Mouse (Mus musculus) hindbrain, embryonic 10.5 days (tissue): ENCODE data around the gene Specc1l. TPM values are rescaled to one million over a fixed set of nuclear protein-coding genes. Genes with fewer than 3 reads are reported as not detected.
"Not testable (repeated sequence)": the region's sequence is repeated elsewhere in the genome, so short reads cannot be mapped to it uniquely, and the experiment has no call there.

Experiments used
- DNase-seq: peaks from one replicate; pipeline ENCODE4 v3.0.0-alpha.2; 2017; ENCODE audit warnings: low spot score
- H3K27ac ChIP-seq: fragments of 300-500 bp; sonication (generic); 2 replicates; pipeline ENCODE4 v1.5.1; 2016; ENCODE audit warnings: mild to moderate bottlenecking, moderate library complexity
- H3K27me3 ChIP-seq: fragments of 300-500 bp; sonication (generic); 2 replicates; pipeline ENCODE4 v1.6.1; 2016; ENCODE audit warnings: mild to moderate bottlenecking; ENCODE audit not compliant: poor library complexity, insufficient read depth, severe bottlenecking
- H3K36me3 ChIP-seq: fragments of 300-500 bp; sonication (generic); 2 replicates; pipeline ENCODE4 v1.6.1; 2016; ENCODE audit warnings: mild to moderate bottlenecking, moderate library complexity
- H3K4me1 ChIP-seq: fragments of 300-500 bp; sonication (generic); replicated peaks from 2 replicates; pipeline ENCODE4 v1.6.1; 2016; ENCODE audit warnings: mild to moderate bottlenecking
- H3K4me3 ChIP-seq: fragments of 300-500 bp; sonication (generic); 2 replicates; pipeline ENCODE4 v1.5.1; 2016; ENCODE audit warnings: mild to moderate bottlenecking, moderate library complexity
- H3K9me3 ChIP-seq: fragments of 300-500 bp; sonication (generic); 2 replicates; pipeline ENCODE4 v1.6.1; 2016; ENCODE audit warnings: mild to moderate bottlenecking, moderate library complexity
- WGBS: fragments of 180-500 bp; shearing (Covaris S2); methylation state at CpG from one replicate; pipeline ENCODE4 v1.1.7; 2016; 5-methylcytosine and 5-hydroxymethylcytosine counted together
- polyA plus RNA-seq: library from polyadenylated mRNA; unstranded; fragments of >200 nt; fragmentation: Nextera tagmentation; extraction: Ambion mirVana; gene quantifications from 2 replicates; pipeline ENCODE4 v1.2.1, GENCODE M21; 2016

Gene Specc1l
- polyA plus RNA-seq, 1 experiment from 2014 or later, result 38.5 TPM

DNA sequence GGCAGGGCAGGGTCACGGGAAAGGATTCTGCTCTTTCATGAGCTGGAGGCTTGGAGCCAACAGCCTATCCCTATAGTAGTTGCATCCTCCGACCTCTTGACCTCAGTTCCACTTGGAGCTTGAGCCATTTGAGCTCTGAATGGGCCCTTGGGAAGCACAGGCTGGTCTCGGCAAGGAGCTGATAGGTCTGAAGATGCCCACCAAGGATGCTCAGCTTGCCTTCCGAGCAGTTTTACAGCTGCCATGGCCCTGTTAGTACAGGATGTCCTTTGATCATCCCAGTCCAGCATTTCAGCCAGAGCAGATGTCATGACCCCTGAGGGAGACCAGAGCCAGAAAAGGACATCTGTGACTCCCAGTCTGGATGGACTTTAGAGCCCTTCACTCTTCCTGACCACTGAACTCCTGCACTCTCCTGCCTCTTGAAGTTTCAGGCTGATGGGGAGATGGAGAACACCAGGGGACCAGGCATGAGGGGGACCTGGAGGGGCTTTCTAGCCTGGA is 116.4 kb downstream of the Specc1l start:
- DNase-seq, result no peak
- Histone ChIP-seq H3K36me3 (no peaks in the 10 kb centered on the region), H3K4me1 (peaks cover 16% of the 10 kb centered on the region), H3K27me3 (no peaks in the 10 kb centered on the region), H3K4me3 (no peak overlapping the region), H3K9me3 (no peaks in the 10 kb centered on the region), H3K27ac (no peak overlapping the region)
- WGBS, result 18% methylated on average over 4 of the region's 4 CpGs

DNA sequence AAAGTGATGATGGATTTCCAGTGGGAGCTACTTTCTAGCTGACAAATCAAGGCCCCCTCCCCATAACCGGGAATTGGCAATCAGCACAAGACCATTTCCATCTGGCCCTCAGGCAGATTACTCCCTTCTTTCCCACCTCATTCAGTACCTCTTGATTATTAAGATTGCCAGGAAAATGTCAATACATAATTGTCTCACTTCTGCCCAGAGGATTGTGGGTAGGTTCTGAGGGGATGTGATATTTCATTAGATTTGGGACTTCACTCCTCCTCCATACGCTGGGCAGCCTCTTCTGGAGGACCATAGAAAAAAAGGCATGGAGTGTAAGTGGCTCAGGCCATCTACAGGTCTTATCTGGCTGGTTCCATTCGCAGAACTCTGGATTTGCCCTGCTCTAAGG is 120.4 kb downstream of the Specc1l start:
- no peaks in the 10 kb centered on the region for H3K9me3 ChIP-seq
- H3K27ac ChIP-seq, result no peak overlapping the region
- peaks cover 14% of the 10 kb centered on the region for H3K4me1 ChIP-seq
- H3K4me3 ChIP-seq, result no peak overlapping the region
- 82% methylated on average over 3 of the region's 3 CpGs for WGBS
- no peaks in the 10 kb centered on the region for H3K36me3 ChIP-seq
- H3K27me3 ChIP-seq, result no peaks in the 10 kb centered on the region
- DNase-seq, result no peak

DNA sequence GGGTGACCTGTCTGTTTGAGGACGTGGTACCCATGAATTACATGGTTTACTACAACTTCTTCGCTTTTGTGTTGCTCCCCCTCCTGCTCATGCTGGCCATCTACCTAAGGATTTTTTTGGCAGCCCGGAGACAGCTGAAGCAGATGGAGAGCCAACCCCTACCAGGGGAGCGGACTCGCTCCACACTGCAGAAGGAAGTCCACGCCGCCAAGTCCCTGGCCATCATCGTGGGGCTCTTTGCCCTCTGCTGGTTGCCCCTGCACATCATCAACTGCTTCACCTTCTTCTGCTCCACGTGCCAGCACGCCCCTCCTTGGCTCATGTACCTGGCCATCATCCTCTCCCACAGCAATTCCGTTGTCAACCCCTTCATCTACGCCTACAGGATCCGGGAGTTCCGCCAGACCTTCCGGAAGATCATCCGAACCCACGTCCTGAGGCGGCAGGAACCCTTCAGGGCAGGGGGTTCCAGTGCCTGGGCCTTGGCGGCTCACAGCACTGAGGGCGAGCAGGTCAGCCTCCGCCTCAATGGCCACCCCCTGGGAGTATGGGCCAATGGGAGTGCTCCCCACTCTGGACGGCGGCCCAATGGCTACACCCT is 121.4 kb downstream of the Specc1l start:
- H3K4me3 ChIP-seq, result no peak overlapping the region
- 92% methylated on average over 23 of the region's 23 CpGs for WGBS
- no peak for DNase-seq
- no peaks in the 10 kb centered on the region for H3K27me3 ChIP-seq
- no peaks in the 10 kb centered on the region for H3K36me3 ChIP-seq
- H3K4me1 ChIP-seq, result peaks cover 4% of the 10 kb centered on the region
- H3K27ac ChIP-seq, result no peak overlapping the region
- no peaks in the 10 kb centered on the region for H3K9me3 ChIP-seq

DNA sequence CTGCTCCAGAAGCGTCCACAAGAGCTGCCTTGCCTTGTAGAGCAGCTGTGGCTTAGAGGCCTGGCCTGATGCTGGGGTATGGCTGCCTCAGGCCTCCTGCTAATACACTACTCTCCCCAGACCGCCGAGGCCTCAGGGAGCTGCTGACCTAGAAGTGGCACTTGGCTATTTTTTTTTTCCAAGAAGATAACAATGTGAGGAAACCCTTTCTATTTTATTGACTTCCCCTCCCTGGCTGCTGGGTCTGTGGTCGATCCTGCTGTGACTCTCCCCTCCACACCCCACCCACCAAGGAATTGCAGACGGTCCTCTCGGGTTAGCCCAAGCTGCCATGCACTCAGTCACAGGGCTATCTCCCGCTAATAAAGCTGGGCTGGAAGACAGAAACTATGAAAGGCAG is 122.3 kb downstream of the Specc1l start:
- no peaks in the 10 kb centered on the region for H3K9me3 ChIP-seq
- no peak overlapping the region for H3K4me3 ChIP-seq
- no peaks in the 10 kb centered on the region for H3K36me3 ChIP-seq
- no peak for DNase-seq
- H3K27me3 ChIP-seq, result no peaks in the 10 kb centered on the region
- no peaks in the 10 kb centered on the region for H3K4me1 ChIP-seq
- no peak overlapping the region for H3K27ac ChIP-seq
- 82% methylated on average over 7 of the region's 7 CpGs for WGBS

DNA sequence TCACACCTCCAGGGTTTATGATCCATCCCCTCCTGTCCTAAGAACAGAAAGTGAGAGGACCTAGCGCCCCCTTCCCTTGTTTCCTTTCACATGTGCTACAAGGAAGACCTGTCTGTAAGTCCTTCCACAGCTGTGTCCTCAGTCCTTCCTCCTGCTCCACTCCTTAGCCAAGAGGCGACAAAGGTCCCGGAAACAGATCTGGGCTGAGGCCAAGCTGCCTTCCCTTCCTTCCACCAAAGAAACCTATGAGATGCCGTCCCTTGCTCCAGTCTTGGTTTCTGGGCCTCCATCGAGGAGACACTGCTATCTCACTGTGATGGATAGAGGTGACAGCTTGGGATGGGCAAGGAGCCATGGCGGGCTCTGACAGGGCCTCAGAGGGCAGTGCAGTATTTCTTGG is 123.2 kb downstream of the Specc1l start:
- WGBS, result 89% methylated on average over 6 of the region's 6 CpGs
- no peaks in the 10 kb centered on the region for H3K4me1 ChIP-seq
- H3K27ac ChIP-seq, result no peak overlapping the region
- no peak overlapping the region for H3K4me3 ChIP-seq
- no peaks in the 10 kb centered on the region for H3K36me3 ChIP-seq
- DNase-seq, result no peak
- H3K9me3 ChIP-seq, result no peaks in the 10 kb centered on the region
- H3K27me3 ChIP-seq, result no peaks in the 10 kb centered on the region

DNA sequence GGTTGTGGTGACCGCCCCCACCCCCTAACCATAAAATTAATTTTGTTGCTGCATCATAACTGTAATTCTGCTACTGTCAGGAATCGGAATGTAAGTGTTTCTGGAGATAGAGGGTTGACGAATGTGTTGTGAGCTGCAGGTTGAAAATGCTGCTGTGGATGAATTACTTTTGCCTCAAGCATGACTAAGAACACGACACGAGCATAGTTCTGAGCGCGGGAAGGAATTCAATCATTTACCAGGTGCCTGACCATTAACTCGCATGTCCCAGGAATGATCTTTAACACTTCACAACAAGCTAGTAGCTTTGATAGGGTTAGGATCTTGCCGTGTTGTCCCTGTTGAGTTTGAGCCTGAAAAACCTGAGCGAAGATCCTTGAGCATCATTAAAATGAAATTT is 125.4 kb downstream of the Specc1l start:
- Histone ChIP-seq H3K4me1 (no peaks in the 10 kb centered on the region), H3K27ac (no peak overlapping the region), H3K9me3 (no peaks in the 10 kb centered on the region), H3K4me3 (no peak overlapping the region), H3K36me3 (no peaks in the 10 kb centered on the region), H3K27me3 (no peaks in the 10 kb centered on the region)
- WGBS, result 89% methylated on average over 10 of the region's 10 CpGs
- no peak for DNase-seq

DNA sequence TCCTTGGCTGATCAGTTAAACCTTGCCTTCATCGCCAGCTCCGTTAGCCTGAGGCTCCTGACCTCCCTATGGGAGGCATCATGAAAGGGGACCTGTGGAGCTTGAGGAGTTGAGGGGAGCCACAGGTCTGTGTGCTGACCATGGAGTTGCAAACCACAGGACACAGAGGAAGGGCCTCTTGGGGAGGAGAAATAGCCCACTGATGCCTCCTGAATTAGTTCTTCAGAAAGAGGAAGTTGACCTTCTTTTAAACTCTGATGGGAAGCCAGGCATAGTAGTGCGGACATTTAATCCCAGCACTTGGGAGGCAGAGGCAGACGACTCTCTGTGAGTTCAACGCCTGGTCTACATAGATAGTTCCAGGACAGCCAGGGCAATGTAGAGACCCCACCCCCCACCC is 127.0 kb downstream of the Specc1l start:
- DNase-seq, result no peak
- Histone ChIP-seq H3K4me1 (no peaks in the 10 kb centered on the region), H3K4me3 (no peak overlapping the region), H3K9me3 (no peaks in the 10 kb centered on the region), H3K27ac (no peak overlapping the region), H3K27me3 (no peaks in the 10 kb centered on the region), H3K36me3 (no peaks in the 10 kb centered on the region)
- WGBS, result 85% methylated on average over 5 of the region's 5 CpGs

DNA sequence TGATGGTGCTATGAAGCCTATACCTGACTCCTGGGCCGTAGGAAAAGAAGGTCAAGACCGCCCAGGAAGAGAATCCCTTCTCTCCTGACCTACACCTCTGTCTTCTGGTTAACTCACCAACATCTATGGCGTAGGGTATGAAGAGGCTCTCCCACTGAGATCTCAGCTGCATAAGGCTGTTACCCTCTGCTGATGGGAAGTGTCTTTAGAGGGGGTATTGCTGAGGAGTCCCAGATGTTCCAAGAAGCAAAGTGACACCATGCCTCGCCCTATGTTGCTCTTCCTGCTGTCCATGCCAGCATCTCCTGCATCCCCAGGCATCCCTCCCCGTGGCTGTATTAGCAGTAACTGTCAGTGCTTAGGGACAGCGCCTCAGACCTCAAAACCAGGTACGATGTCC is 127.5 kb downstream of the Specc1l start:
- DNase-seq, result no peak
- no peaks in the 10 kb centered on the region for H3K9me3 ChIP-seq
- H3K4me1 ChIP-seq, result no peaks in the 10 kb centered on the region
- H3K4me3 ChIP-seq, result no peak overlapping the region
- no peaks in the 10 kb centered on the region for H3K36me3 ChIP-seq
- H3K27ac ChIP-seq, result no peak overlapping the region
- WGBS, result 83% methylated on average over 7 of the region's 7 CpGs
- no peaks in the 10 kb centered on the region for H3K27me3 ChIP-seq

DNA sequence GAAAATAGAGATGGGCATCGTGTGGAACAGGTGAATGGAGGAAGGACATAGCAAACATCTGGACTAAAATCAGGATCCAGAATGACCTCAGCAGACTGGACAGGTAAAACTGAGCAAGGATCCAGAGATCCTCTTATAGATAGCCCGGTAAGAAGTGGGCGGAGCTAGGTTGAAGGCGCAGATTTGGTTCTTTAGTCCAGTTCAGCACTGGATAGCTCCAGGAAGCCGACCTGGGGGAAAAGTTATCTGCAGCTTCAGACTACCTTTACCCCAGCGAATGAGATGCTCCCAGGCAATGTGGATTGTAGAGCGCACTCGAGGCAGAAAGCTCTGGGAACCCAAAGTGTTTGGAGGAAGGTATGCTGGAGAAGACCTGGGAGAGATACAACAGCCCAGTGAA is 130.1 kb downstream of the Specc1l start:
- Histone ChIP-seq H3K4me3 (no peak overlapping the region), H3K4me1 (no peaks in the 10 kb centered on the region), H3K9me3 (no peaks in the 10 kb centered on the region), H3K36me3 (no peaks in the 10 kb centered on the region), H3K27me3 (no peaks in the 10 kb centered on the region), H3K27ac (no peak overlapping the region)
- DNase-seq, result no peak
- 40% methylated on average over 8 of the region's 8 CpGs for WGBS

DNA sequence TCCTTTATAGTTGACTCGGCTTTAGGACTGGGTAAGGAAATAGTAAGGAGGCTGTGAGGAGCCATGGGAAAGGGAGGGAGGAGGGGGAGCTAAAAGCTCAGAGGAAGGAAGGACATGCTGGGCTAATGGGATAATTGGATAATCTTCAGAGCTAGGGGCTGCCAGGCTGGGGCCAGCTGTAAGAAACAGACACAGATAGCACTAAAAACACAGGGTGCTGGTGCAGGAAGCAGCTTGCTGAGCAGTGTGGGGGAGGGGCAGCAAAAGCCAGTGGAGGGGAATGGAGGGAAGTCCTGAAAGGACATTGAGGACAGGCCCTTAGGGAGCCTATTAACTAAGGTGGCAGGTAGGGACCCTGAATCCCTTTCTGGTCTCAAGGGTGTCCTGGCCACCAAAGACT is 132.7 kb downstream of the Specc1l start:
- H3K36me3 ChIP-seq, H3K9me3 ChIP-seq, DNase-seq, H3K4me1 ChIP-seq, H3K27me3 ChIP-seq, H3K27ac ChIP-seq, H3K4me3 ChIP-seq: not testable (repeated sequence)
- WGBS, result 78% methylated on average over 1 of the region's 1 CpGs

DNA sequence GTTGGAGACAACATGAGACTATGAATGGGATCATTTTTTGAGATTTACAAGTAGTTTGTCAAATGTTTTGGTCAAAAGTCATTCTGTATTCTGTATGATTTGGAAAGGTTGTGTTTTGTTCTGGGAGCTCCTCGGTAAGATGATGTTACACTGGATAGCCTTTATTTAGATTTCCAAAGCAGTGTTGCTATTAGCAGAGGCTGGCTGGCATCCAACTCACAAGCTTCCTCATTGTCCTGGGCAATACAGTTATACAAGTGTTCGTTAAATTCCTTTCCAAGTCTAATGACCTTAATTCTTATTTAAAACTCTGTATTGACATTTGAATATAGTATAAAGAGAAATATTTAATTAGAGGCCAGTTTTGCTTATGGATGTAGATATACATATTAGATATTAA is 133.4 kb downstream of the Specc1l start:
- 84% methylated on average over 2 of the region's 2 CpGs for WGBS
- DNase-seq, result no peak
- H3K9me3 ChIP-seq, result no peaks in the 10 kb centered on the region

DNA sequence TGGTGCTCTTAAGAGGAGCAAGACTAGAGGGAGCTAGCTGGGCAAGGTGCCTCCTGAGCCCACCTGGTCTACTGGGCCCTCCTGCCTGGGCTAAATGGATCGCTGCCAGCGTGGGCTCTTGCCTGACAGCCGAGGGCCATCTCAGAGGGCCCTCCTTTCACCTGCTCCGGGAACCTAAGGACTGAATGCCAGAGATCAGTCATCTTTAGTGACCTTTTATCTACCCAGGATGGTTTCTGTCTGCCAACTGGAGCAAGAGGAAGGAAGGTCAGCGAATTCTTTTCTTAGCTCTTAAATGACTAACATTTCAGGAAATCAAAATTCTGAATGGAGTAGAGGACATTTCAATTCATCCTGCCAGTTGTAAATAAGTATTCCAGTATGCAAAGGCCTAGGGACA is 138.7 kb downstream of the Specc1l start:
- Histone ChIP-seq H3K4me3 (no peak overlapping the region), H3K36me3 (no peaks in the 10 kb centered on the region), H3K9me3 (no peaks in the 10 kb centered on the region), H3K27ac (no peak overlapping the region), H3K4me1 (no peaks in the 10 kb centered on the region), H3K27me3 (no peaks in the 10 kb centered on the region)
- WGBS, result 88% methylated on average over 5 of the region's 5 CpGs
- DNase-seq, result no peak

More for the DNA sequence above, 133.4 kb downstream of the Specc1l start:
- Histone ChIP-seq H3K4me3 (no peak overlapping the region), H3K27ac (no peak overlapping the region), H3K4me1 (no peaks in the 10 kb centered on the region), H3K27me3 (no peaks in the 10 kb centered on the region), H3K36me3 (no peaks in the 10 kb centered on the region)

DNA sequence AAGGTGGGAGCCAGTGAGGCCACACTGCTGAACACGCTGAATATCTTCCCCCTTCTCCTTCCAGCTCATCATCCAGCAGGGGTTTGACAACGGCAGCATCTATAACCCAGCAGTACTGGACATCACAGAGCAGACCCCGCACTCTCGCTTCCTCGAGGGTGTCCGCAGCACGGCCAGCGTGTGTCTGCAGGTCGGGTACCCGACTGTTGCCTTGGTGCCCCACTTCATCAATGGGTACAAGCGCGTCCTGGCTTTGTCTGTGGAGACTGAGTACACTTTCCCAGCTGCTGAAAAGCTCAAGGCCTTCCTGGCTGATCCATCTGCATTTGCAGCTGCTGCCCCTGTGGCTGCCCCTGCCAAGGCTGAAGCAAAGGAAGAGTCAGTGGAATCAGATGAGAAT is 140.7 kb downstream of the Specc1l start:
- H3K36me3 ChIP-seq, result no peaks in the 10 kb centered on the region
- H3K4me3 ChIP-seq, result no peak overlapping the region
- H3K9me3 ChIP-seq, result no peaks in the 10 kb centered on the region
- no peak for DNase-seq
- 94% methylated on average over 12 of the region's 12 CpGs for WGBS
- H3K4me1 ChIP-seq, result no peaks in the 10 kb centered on the region
- H3K27me3 ChIP-seq, result no peaks in the 10 kb centered on the region
- H3K27ac ChIP-seq, result no peak overlapping the region

DNA sequence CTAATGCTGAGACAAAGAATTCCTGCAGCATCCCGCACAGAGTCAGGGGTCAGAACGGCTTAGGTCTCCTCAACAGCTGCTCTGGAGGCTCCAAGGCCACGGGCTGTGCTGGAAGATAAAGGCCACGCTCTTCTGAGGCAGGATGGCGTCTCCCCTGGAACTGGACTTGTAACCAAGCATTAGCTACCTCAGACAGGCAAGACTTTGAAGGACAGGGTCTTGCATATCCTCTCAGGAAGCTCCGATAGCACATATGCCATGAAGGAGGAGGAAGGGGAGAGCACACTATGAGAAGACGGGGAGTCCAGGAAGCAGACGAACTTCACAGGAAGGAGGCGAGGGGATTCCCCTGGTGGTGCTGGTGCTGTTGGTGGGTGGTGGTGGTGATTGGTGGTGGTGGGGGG is 142.0 kb downstream of the Specc1l start:
- 72% methylated on average over 9 of the region's 9 CpGs for WGBS
- H3K27ac ChIP-seq, result not testable (repeated sequence)

More for the DNA sequence above, 142.0 kb downstream of the Specc1l start:
- not testable (repeated sequence) for H3K4me1 ChIP-seq, H3K9me3 ChIP-seq, H3K4me3 ChIP-seq, DNase-seq, H3K36me3 ChIP-seq, H3K27me3 ChIP-seq
